Mouse (Mus musculus): ENCODE results near the gene Glt1d1. TPM values are rescaled to one million over a fixed set of nuclear protein-coding genes. Genes with fewer than 3 reads are reported as not detected.
A peak's percentile ranks its signal among the peaks of the same experiment; 100 is the strongest.

Gene Glt1d1
- polyA plus RNA-seq, 1 experiment from 2014 or later = 0.21 TPM

- ATAC-seq (ENCODE audit: low read depth) = no peak
- Histone ChIP-seq H3K4me1 (replicated peaks) (peaks cover 71% of the 10 kb centered on the region), H3K4me2 (peak overlapping the region; percentile 24; the same call in 1 of the 2 replicates)
Measured at GRCm38 (mm10) chr5:127611881-127612280, 20.2 kb upstream of the Glt1d1 start.

GRCm38 (mm10) chr5:127612397-127612796, 19.7 kb upstream of the Glt1d1 start:
- Histone ChIP-seq H3K4me3 (replicated peaks) (no peak overlapping the region), H3K27me3 (no peaks in the 10 kb centered on the region), H3K27ac (no peak overlapping the region), H3K9me3 (replicated peaks) (no peaks in the 10 kb centered on the region), H3K9ac (no peak overlapping the region), H3K36me3 (peaks cover 15% of the 10 kb centered on the region), H3K4me2 (no peak overlapping the region), H3K4me1 (replicated peaks) (peaks cover 71% of the 10 kb centered on the region)
- WGBS (ENCODE audit: insufficient replicate concordance) = 89% methylated on average over 6 of the region's 6 CpGs
- DNase-seq = no peak
- no peak for ATAC-seq (ENCODE audit: low read depth)

More at GRCm38 (mm10) chr5:127611881-127612280, 20.2 kb upstream of the Glt1d1 start:
- Histone ChIP-seq H3K36me3 (peaks cover 20% of the 10 kb centered on the region), H3K4me3 (replicated peaks) (no peak overlapping the region), H3K27ac (no peak overlapping the region), H3K9ac (no peak overlapping the region), H3K9me3 (replicated peaks) (no peaks in the 10 kb centered on the region), H3K27me3 (no peaks in the 10 kb centered on the region)
- 45% methylated on average over 1 of the region's 1 CpGs for WGBS (ENCODE audit: insufficient replicate concordance)
- no peak for DNase-seq

- Histone ChIP-seq H3K4me1 (replicated peaks) (peaks cover 62% of the 10 kb centered on the region), H3K4me2 (peak overlapping the region; percentile 79), H3K9me3 (replicated peaks) (no peaks in the 10 kb centered on the region), H3K9ac (peak overlapping the region; percentile 90), H3K4me3 (replicated peaks) (peak overlapping the region; percentile 93), H3K27me3 (no peaks in the 10 kb centered on the region), H3K36me3 (no peaks in the 10 kb centered on the region), H3K27ac (no peak overlapping the region)
- no peak for DNase-seq
- 40% methylated on average over 3 of the region's 3 CpGs for WGBS (ENCODE audit: insufficient replicate concordance)
- ATAC-seq (ENCODE audit: low read depth) = no peak
Measured at GRCm38 (mm10) chr5:127615459-127615858, 16.6 kb upstream of the Glt1d1 start.

- H3K9ac ChIP-seq = peak overlapping the region; percentile 90
- peak overlapping the region; percentile 36 for H3K27ac ChIP-seq
- H3K4me2 ChIP-seq = peak overlapping the region; percentile 79
- no peaks in the 10 kb centered on the region for H3K27me3 ChIP-seq
- ATAC-seq (ENCODE audit: low read depth) = no peak
- DNase-seq = no peak
- peak overlapping the region; percentile 93 for H3K4me3 ChIP-seq (replicated peaks)
- H3K9me3 ChIP-seq (replicated peaks) = no peaks in the 10 kb centered on the region
- 8% methylated on average over 5 of the region's 5 CpGs for WGBS (ENCODE audit: insufficient replicate concordance)
- H3K36me3 ChIP-seq = no peaks in the 10 kb centered on the region
- H3K4me1 ChIP-seq (replicated peaks) = peaks cover 59% of the 10 kb centered on the region
Measured at GRCm38 (mm10) chr5:127616151-127616550, 15.9 kb upstream of the Glt1d1 start.

- WGBS (ENCODE audit: insufficient replicate concordance) = under 1% methylated on average over 89 of the region's 91 CpGs
- Histone ChIP-seq H3K9ac (peak overlapping the region; percentile 90), H3K27ac (peak overlapping the region; percentile 69), H3K36me3 (no peaks in the 10 kb centered on the region), H3K27me3 (no peaks in the 10 kb centered on the region), H3K4me1 (replicated peaks) (peaks cover 50% of the 10 kb centered on the region), H3K4me2 (peak overlapping the region; percentile 79), H3K4me3 (replicated peaks) (peak overlapping the region; percentile 93), H3K9me3 (replicated peaks) (no peaks in the 10 kb centered on the region)
- DNase-seq (peak; percentile 92), ATAC-seq (ENCODE audit: low read depth) (peak; percentile 93)
Measured at GRCm38 (mm10) chr5:127616884-127617635, 15.0 kb upstream of the Glt1d1 start.

GRCm38 (mm10) chr5:127618834-127619233, 13.2 kb upstream of the Glt1d1 start:
- Histone ChIP-seq H3K4me3 (replicated peaks) (no peak overlapping the region), H3K27ac (no peak overlapping the region), H3K9ac (no peak overlapping the region), H3K4me1 (replicated peaks) (peaks cover 34% of the 10 kb centered on the region), H3K27me3 (no peaks in the 10 kb centered on the region), H3K36me3 (no peaks in the 10 kb centered on the region), H3K4me2 (no peak overlapping the region), H3K9me3 (replicated peaks) (no peaks in the 10 kb centered on the region)
- no peak for DNase-seq
- 56% methylated on average over 3 of the region's 3 CpGs for WGBS (ENCODE audit: insufficient replicate concordance)
- ATAC-seq (ENCODE audit: low read depth) = no peak

- Histone ChIP-seq H3K9me3 (replicated peaks) (no peaks in the 10 kb centered on the region), H3K36me3 (no peaks in the 10 kb centered on the region), H3K27ac (no peak overlapping the region), H3K4me2 (no peak overlapping the region), H3K4me1 (replicated peaks) (peaks cover 19% of the 10 kb centered on the region), H3K9ac (no peak overlapping the region), H3K4me3 (replicated peaks) (no peak overlapping the region), H3K27me3 (no peaks in the 10 kb centered on the region)
- DNase-seq (no peak), ATAC-seq (ENCODE audit: low read depth) (no peak)
- WGBS (ENCODE audit: insufficient replicate concordance) = 76% methylated on average over 8 of the region's 8 CpGs
Measured at GRCm38 (mm10) chr5:127620371-127620770, 11.7 kb upstream of the Glt1d1 start.

- ATAC-seq (ENCODE audit: low read depth) = no peak
- no peak overlapping the region for H3K9ac ChIP-seq
- H3K4me3 ChIP-seq (replicated peaks) = no peak overlapping the region
- no peak overlapping the region for H3K4me2 ChIP-seq
- no peak for DNase-seq
- no peaks in the 10 kb centered on the region for H3K27me3 ChIP-seq
- no peak overlapping the region for H3K27ac ChIP-seq
- H3K36me3 ChIP-seq = no peaks in the 10 kb centered on the region
- H3K4me1 ChIP-seq (replicated peaks) = peaks cover 12% of the 10 kb centered on the region
- no peaks in the 10 kb centered on the region for H3K9me3 ChIP-seq (replicated peaks)
- 39% methylated on average over 10 of the region's 10 CpGs for WGBS (ENCODE audit: insufficient replicate concordance)
Measured at GRCm38 (mm10) chr5:127621108-127621507, 11.0 kb upstream of the Glt1d1 start.

- 58% methylated on average over 10 of the region's 10 CpGs for WGBS (ENCODE audit: insufficient replicate concordance)
Measured at GRCm38 (mm10) chr5:127624427-127625213, 7.4 kb upstream of the Glt1d1 start.

GRCm38 (mm10) chr5:127627242-127627641, 4.8 kb upstream of the Glt1d1 start:
- ATAC-seq (ENCODE audit: low read depth) = no peak
- 62% methylated on average over 12 of the region's 12 CpGs for WGBS (ENCODE audit: insufficient replicate concordance)

More at GRCm38 (mm10) chr5:127624427-127625213, 7.4 kb upstream of the Glt1d1 start:
- Histone ChIP-seq H3K4me1 (replicated peaks) (peaks cover 4% of the 10 kb centered on the region; the same call in 1 of the 2 replicates), H3K9ac (no peak overlapping the region), H3K4me2 (no peak overlapping the region), H3K36me3 (no peaks in the 10 kb centered on the region), H3K9me3 (replicated peaks) (no peaks in the 10 kb centered on the region; the same call in 1 of the 2 replicates), H3K27me3 (no peaks in the 10 kb centered on the region), H3K4me3 (replicated peaks) (no peak overlapping the region), H3K27ac (no peak overlapping the region)
- no peak for ATAC-seq (ENCODE audit: low read depth)
- DNase-seq = no peak

GRCm38 (mm10) chr5:127631671-127632070, 391 bp upstream of the Glt1d1 start:
- WGBS (ENCODE audit: insufficient replicate concordance) = 10% methylated on average over 5 of the region's 5 CpGs

More at GRCm38 (mm10) chr5:127627242-127627641, 4.8 kb upstream of the Glt1d1 start:
- H3K9me3 ChIP-seq (replicated peaks) = no peaks in the 10 kb centered on the region; the same call in 1 of the 2 replicates
- H3K4me1 ChIP-seq (replicated peaks) = 0 out of 2 replicates have a peak, but pooled peaks cover 2% of the 10 kb centered on the region
- H3K27ac ChIP-seq = no peak overlapping the region
- H3K4me3 ChIP-seq (replicated peaks) = no peak overlapping the region
- no peaks in the 10 kb centered on the region for H3K36me3 ChIP-seq
- H3K9ac ChIP-seq = no peak overlapping the region
- DNase-seq = no peak
- no peak overlapping the region for H3K4me2 ChIP-seq
- peaks cover 15% of the 10 kb centered on the region for H3K27me3 ChIP-seq

More at GRCm38 (mm10) chr5:127631671-127632070, 391 bp upstream of the Glt1d1 start:
- no peak overlapping the region for H3K4me3 ChIP-seq (replicated peaks)
- no peaks in the 10 kb centered on the region; the same call in 1 of the 2 replicates for H3K9me3 ChIP-seq (replicated peaks)
- H3K27me3 ChIP-seq = peaks cover 32% of the 10 kb centered on the region
- H3K4me2 ChIP-seq = no peak overlapping the region
- no peaks in the 10 kb centered on the region for H3K36me3 ChIP-seq
- ATAC-seq (ENCODE audit: low read depth) (no peak), DNase-seq (no peak)
- no peak overlapping the region for H3K27ac ChIP-seq
- H3K9ac ChIP-seq = no peak overlapping the region
- 0 out of 2 replicates have a peak, but pooled peaks cover 3% of the 10 kb centered on the region for H3K4me1 ChIP-seq (replicated peaks)
